Mouse (Mus musculus) kidney, embryonic 15.5 days (tissue): ENCODE results near the gene Pigg. TPM values are rescaled to one million over a fixed set of nuclear protein-coding genes. Genes with fewer than 3 reads are reported as not detected.
A peak's percentile ranks its signal among the peaks of the same experiment; 100 is the strongest.
"Not testable (repeated sequence)": the region's sequence is repeated elsewhere in the genome, so short reads cannot be mapped to it uniquely, and the experiment has no call there.

Experiments
- ATAC-seq: fragments of 200-750 bp; cut with Nextera tagmentation; replicated peaks from 2 replicates; pipeline ENCODE4 v1.8.0; 2017; ENCODE audit warnings: moderate TSS enrichment; ENCODE audit not compliant: low FRiP score
- H3K27ac ChIP-seq: fragments of 300-500 bp; sonication (generic); 2 replicates; pipeline ENCODE4 v1.5.1; 2015; ENCODE audit warnings: mild to moderate bottlenecking, inconsistent platforms
- H3K27me3 ChIP-seq: fragments of 300-500 bp; sonication (generic); 2 replicates; pipeline ENCODE4 v1.6.1; 2015; ENCODE audit warnings: inconsistent platforms
- H3K36me3 ChIP-seq: fragments of 300-500 bp; sonication (generic); 2 replicates; pipeline ENCODE4 v1.6.1; 2015; ENCODE audit warnings: inconsistent platforms
- H3K4me1 ChIP-seq: fragments of 300-500 bp; sonication (generic); 2 replicates; pipeline ENCODE4 v1.6.1; 2015; ENCODE audit warnings: inconsistent platforms
- H3K4me2 ChIP-seq: fragments of 300-500 bp; sonication (generic); 2 replicates; pipeline ENCODE4 v1.6.1; 2015; ENCODE audit warnings: moderate library complexity, mild to moderate bottlenecking, inconsistent platforms
- H3K4me3 ChIP-seq: fragments of 300-500 bp; sonication (generic); replicated peaks from 2 replicates; pipeline ENCODE4 v1.5.1; 2015; ENCODE audit warnings: mild to moderate bottlenecking, inconsistent platforms
- H3K9ac ChIP-seq: fragments of 300-500 bp; sonication (generic); 2 replicates; pipeline ENCODE4 v1.6.1; 2015; ENCODE audit warnings: mild to moderate bottlenecking, inconsistent platforms
- H3K9me3 ChIP-seq: fragments of 300-500 bp; sonication (generic); replicated peaks from 2 replicates; pipeline ENCODE4 v1.6.1; 2016; ENCODE audit warnings: inconsistent platforms
- WGBS: fragments of 180-500 bp; shearing (Covaris S2); methylation state at CpG from one replicate; pipeline ENCODE4 v1.1.7; 2015; ENCODE audit warnings: mixed read lengths; 5-methylcytosine and 5-hydroxymethylcytosine counted together
- polyA plus RNA-seq: library from polyadenylated mRNA; unstranded; fragments of >200 nt; fragmentation: Nextera tagmentation; extraction: Ambion mirVana; gene quantifications from 2 replicates; pipeline ENCODE4 v1.2.1, GENCODE M21; 2015

The Pigg gene
- 6.7 and 7.5 TPM in 2 replicates for polyA plus RNA-seq

DNA sequence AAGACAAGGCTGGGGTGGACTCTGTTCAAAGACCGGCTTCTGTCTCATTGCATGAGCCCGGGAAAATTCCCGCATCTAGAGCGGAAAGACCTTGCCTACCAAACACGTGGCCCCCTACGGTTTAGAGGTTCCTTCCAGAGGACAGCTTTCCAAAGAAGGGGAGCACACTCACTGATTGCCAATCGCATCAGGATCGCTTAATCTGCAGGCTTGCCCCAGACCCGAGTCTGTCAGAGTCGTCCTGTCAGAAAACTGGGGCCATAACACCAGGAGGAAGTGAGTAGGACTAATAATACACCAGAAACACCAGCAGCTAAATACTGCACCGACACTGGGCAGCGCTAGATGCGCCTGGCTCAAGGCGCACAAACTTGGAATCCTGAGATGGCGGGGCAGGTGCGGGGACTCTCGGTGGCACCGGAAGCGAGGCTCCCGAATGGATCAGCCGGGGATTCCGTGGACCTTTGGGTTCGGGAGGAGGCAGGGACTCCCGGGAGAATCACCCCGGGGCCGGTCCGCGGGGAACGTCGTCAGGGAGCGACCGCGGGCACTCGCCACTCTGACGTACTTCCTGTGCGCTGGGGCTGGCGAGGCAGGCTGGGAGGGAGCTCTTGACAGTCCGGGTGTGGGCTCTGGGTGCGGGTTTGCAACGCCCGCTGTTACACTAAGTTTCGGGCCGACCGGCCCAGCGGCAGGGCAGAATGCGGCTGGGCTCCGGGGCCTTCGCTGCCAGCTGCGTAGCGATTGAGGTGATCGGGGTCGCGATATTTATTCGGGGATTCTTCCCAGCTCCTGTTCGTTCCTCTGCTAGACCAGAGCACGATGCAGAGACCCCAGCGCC, at the start of gene Pigg:
Pigg (plus strand) TSS at position 386 of the 841 bp plus-strand sequence.
- peaks cover 5% of the 10 kb centered on the region; the same call in 1 of the 2 replicates for H3K36me3 ChIP-seq
- peak within 1 kb of the TSS; percentile 71 for H3K4me2 ChIP-seq
- peak within 1 kb of the TSS; percentile 72 for H3K4me3 ChIP-seq
- peak within 1 kb of the TSS; percentile 85 for H3K9ac ChIP-seq
- peak within 1 kb of the TSS; percentile 81 for H3K27ac ChIP-seq
- no peaks in the 10 kb centered on the region for H3K9me3 ChIP-seq
- WGBS = under 1% methylated on average over 57 of the region's 57 CpGs
- peaks cover 10% of the 10 kb centered on the region for H3K4me1 ChIP-seq
- ATAC-seq = peak; percentile 99
- no peaks in the 10 kb centered on the region for H3K27me3 ChIP-seq

- H3K27me3 ChIP-seq = no peaks in the 10 kb centered on the region
- H3K9me3 ChIP-seq = no peaks in the 10 kb centered on the region
- peak; percentile 78 for ATAC-seq
- WGBS = 35% methylated on average over 4 of the region's 4 CpGs
- no peak overlapping the region for H3K4me2 ChIP-seq
- H3K9ac ChIP-seq = no peak overlapping the region
- no peaks in the 10 kb centered on the region for H3K36me3 ChIP-seq
- 0 out of 2 replicates have a peak overlapping the region, but pooled peaks have one; percentile 25 for H3K27ac ChIP-seq
- no peak overlapping the region for H3K4me3 ChIP-seq
- H3K4me1 ChIP-seq = peaks cover 4% of the 10 kb centered on the region; the same call in 1 of the 2 replicates
Observed at GRCm38 (mm10) chr5:108262722-108263121, 49.7 kb upstream of the Pigg start.

- not testable (repeated sequence) for H3K4me2 ChIP-seq, H3K9ac ChIP-seq, H3K4me3 ChIP-seq, H3K27ac ChIP-seq, H3K27me3 ChIP-seq, H3K36me3 ChIP-seq, ATAC-seq, H3K9me3 ChIP-seq
- H3K4me1 ChIP-seq = peaks cover 10% of the 10 kb centered on the region; the same call in 1 of the 2 replicates
- 77% methylated on average over 1 of the region's 1 CpGs for WGBS
Observed at GRCm38 (mm10) chr5:108263785-108264184, 48.6 kb upstream of the Pigg start.

GRCm38 (mm10) chr5:108266990-108267389, 45.4 kb upstream of the Pigg start:
- no peak for ATAC-seq
- Histone ChIP-seq H3K27ac (no peak overlapping the region), H3K9me3 (no peaks in the 10 kb centered on the region), H3K4me1 (peaks cover 22% of the 10 kb centered on the region), H3K4me3 (no peak overlapping the region), H3K4me2 (no peak overlapping the region), H3K36me3 (no peaks in the 10 kb centered on the region), H3K9ac (no peak overlapping the region), H3K27me3 (no peaks in the 10 kb centered on the region)

DNA sequence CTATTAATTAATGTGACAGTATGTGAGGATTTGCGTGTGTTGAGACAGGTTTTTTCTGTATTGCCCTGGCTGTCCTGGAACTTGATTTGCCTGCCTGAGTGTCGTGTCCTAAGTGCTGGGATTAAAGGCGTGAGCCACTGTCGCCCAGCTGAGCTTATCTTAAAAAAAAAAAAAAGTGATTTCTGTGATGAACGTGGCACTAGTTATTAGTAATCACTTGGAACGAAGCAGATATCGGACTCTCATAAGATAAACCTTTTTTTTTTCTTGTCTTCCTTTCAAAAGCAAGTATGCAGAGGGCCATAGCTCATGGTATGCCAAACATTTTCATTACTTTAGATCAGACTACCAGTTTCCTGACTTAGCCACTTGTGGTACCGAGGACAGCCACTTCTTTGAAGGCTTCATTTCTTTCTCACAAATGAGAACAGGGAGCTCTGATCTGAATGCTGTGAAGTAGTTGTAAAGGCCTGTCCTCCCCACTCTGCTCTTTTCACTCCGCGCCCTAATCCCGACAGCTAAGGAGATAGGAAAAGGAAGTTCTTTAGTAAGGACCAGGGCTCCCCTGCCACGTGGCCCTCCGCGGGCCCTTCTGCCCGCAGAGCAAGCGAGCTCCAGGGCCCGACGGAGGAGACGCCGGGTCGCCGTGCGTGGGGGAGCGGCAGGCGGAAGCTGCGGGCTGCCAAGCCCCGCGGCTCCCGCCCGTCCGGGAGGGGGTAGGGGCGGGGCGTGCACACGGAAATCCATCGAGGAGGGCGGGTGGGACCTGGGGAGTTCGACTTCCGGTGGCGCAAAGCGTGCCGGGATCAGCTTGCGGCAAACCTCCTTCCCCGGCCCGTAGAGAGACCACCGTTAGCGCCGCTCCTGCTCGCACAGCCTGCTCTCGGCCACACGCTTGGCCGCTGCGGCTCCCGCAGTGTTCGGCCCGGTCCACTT, 44.0 kb upstream of the Pigg start, which contains the start of gene Dr1:
Dr1 (plus strand) TSS at position 771 of the 936 bp plus-strand sequence.
- Histone ChIP-seq H3K4me1 (peaks cover 18% of the 10 kb centered on the region), H3K4me2 (peak within 1 kb of the TSS; percentile 72), H3K27me3 (no peaks in the 10 kb centered on the region), H3K27ac (peak within 1 kb of the TSS; percentile 96), H3K9me3 (no peaks in the 10 kb centered on the region), H3K36me3 (peaks cover 10% of the 10 kb centered on the region), H3K9ac (peak within 1 kb of the TSS; percentile 88), H3K4me3 (peak within 1 kb of the TSS; percentile 66)
- 3% methylated on average over 54 of the region's 55 CpGs for WGBS
- peak; percentile 98 for ATAC-seq

DNA sequence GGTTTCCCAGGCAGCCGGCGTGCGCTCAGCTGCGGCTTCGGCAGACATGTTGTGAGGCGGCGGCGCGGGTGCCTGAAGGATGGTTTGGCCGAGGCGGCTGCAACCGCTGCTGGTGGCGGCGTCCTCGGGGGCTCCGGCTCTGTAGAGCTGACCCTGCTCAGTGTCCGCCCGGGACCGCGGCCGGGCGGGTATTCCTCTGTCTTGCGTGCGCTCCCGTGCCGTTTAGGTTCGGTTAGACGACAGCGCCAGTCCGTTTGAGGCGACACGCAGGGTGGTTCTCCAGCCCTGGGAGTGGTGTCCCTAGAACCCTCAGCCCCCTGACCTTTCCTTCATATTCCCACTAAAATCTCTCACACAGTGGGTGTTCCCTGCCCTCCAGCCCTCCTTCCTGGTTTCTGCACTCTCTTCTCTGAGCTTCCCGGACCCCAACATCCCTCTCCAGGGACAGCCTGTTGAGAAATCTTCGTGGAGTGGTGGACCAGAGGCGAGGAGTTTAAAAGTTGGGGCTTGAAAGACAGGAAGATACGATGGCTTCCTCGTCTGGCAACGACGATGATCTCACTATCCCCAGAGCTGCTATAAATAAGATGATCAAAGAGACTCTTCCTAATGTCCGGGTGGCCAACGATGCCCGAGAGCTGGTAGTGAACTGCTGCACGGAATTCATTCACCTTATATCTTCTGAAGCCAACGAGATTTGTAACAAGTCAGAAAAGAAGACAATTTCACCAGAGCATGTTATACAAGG, 43.2 kb upstream of the Pigg start:
- WGBS = under 1% methylated on average over 44 of the region's 44 CpGs
- Histone ChIP-seq H3K4me1 (peaks cover 21% of the 10 kb centered on the region), H3K4me3 (peak overlapping the region; percentile 66), H3K9ac (peak overlapping the region; percentile 88), H3K27ac (peak overlapping the region; percentile 96), H3K36me3 (peaks cover 16% of the 10 kb centered on the region), H3K9me3 (no peaks in the 10 kb centered on the region), H3K27me3 (no peaks in the 10 kb centered on the region), H3K4me2 (peak overlapping the region; percentile 72)
- ATAC-seq = peak; percentile 80

DNA sequence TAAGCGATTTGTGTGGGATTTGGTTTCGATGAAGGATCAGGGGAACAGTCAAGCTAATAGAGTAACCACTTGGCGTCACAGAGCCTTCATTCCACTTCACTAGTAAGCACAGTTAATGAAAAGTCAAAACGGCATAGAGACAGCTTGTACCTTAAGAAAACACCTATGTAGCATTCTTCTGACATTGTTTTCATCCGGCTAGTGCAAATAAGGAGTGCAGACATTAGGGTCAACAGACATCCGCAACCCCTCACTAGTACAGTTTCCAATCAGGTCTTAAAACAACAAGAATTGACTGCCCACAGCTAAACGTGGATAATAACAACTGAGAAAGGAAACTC, 42.6 kb upstream of the Pigg start:
- peak overlapping the region; percentile 96; the same call in 1 of the 2 replicates for H3K27ac ChIP-seq
- 4% methylated on average over 7 of the region's 7 CpGs for WGBS
- H3K4me1 ChIP-seq = peaks cover 21% of the 10 kb centered on the region
- peak overlapping the region; percentile 66 for H3K4me3 ChIP-seq
- H3K36me3 ChIP-seq = peaks cover 18% of the 10 kb centered on the region
- no peaks in the 10 kb centered on the region for H3K9me3 ChIP-seq
- H3K4me2 ChIP-seq = peak overlapping the region; percentile 72
- ATAC-seq = no peak
- H3K9ac ChIP-seq = peak overlapping the region; percentile 88
- H3K27me3 ChIP-seq = no peaks in the 10 kb centered on the region

DNA sequence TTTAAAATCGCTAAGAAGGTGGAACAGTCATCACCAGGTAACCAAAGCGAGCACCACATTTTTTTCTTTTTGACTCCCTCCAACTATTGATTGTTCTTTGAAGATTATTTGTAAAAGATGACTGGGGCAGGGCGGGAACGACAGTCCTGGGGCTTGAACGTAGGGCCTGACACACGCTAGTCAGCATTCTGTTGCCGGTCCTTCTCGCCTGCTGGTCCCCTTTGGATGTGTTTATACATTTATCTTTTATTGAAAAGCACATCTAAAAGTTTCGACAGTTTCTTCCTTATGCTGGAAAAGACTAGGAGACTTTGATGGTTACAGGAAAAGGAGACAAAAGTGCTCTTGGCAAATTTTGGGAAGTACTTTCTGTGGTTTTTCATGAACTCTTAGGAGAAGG, 42.0 kb upstream of the Pigg start:
- H3K36me3 ChIP-seq = peaks cover 21% of the 10 kb centered on the region
- H3K4me2 ChIP-seq = peak overlapping the region; percentile 72
- H3K9me3 ChIP-seq = no peaks in the 10 kb centered on the region
- H3K27ac ChIP-seq = no peak overlapping the region
- ATAC-seq = no peak
- peak overlapping the region; percentile 66 for H3K4me3 ChIP-seq
- 46% methylated on average over 9 of the region's 9 CpGs for WGBS
- peaks cover 21% of the 10 kb centered on the region for H3K4me1 ChIP-seq
- H3K9ac ChIP-seq = peak overlapping the region; percentile 88
- H3K27me3 ChIP-seq = no peaks in the 10 kb centered on the region

DNA sequence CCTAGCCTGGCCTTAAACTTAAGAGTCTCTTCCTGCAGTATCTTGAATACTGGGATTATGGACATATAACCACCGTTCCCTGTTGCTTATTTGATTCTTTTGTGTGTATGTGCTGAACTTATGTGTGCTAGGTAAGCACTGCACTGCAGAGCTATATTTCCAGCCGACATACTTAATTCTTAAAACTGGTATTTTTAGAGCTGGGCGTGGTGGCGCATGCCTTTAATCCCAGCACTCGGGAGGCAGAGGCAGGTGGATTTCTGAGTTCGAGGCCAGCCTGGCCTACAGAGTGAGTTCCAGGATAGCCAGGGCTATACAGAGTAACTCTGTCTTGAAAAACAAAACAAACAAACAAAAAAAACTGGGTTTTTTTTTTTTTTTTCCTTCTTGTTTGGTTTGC, 41.1 kb upstream of the Pigg start:
- 0 out of 2 replicates have a peak overlapping the region, but pooled peaks have one; percentile 66 for H3K4me3 ChIP-seq
- H3K9me3 ChIP-seq = not testable (repeated sequence)
- WGBS = 93% methylated on average over 6 of the region's 6 CpGs

GRCm38 (mm10) chr5:108286957-108287356, 25.5 kb upstream of the Pigg start:
- Histone ChIP-seq H3K4me3 (no peak overlapping the region), H3K9me3 (no peaks in the 10 kb centered on the region), H3K4me2 (no peak overlapping the region), H3K36me3 (no peaks in the 10 kb centered on the region), H3K27ac (no peak overlapping the region), H3K4me1 (no peaks in the 10 kb centered on the region), H3K9ac (no peak overlapping the region), H3K27me3 (no peaks in the 10 kb centered on the region)
- 77% methylated on average over 2 of the region's 2 CpGs for WGBS
- ATAC-seq = no peak

More for the DNA sequence above, 41.1 kb upstream of the Pigg start:
- not testable (repeated sequence) for H3K9ac ChIP-seq, ATAC-seq, H3K27ac ChIP-seq, H3K27me3 ChIP-seq
- peak overlapping the region; percentile 72 for H3K4me2 ChIP-seq
- peaks cover 26% of the 10 kb centered on the region for H3K36me3 ChIP-seq
- peaks cover 21% of the 10 kb centered on the region for H3K4me1 ChIP-seq

GRCm38 (mm10) chr5:108301567-108301966, 10.8 kb upstream of the Pigg start:
- Histone ChIP-seq H3K36me3 (no peaks in the 10 kb centered on the region), H3K4me1 (no peaks in the 10 kb centered on the region), H3K9ac (no peak overlapping the region), H3K27me3 (no peaks in the 10 kb centered on the region), H3K27ac (no peak overlapping the region), H3K4me3 (no peak overlapping the region), H3K9me3 (no peaks in the 10 kb centered on the region), H3K4me2 (no peak overlapping the region)
- ATAC-seq = no peak
- 66% methylated on average over 3 of the region's 3 CpGs for WGBS
